In the genomic region with DNA sequence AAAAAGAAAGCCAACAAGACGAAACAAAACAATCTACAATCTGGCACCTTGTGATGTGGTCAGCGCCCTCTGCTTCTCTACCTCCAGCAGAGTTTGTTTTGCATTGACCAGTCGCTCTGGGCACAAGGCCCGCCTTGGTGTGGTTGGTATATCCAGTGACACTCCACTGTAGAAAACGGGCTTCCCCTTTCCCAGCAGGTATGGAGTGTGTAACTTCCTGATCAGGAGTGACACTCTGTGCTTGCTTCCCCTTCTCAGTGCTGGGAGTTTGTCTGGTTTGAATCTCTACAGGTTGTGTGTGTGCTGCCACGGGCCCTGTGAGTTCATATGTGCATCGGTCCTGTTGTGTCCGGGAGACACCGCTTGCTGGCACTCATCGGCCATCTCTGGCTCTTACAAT, we compare ENCODE assay signal across 11 mouse cellular contexts. TPM values are rescaled to one million over a fixed set of nuclear protein-coding genes. Genes with fewer than 3 reads are reported as not detected.
"Had no signal": no experiment of that assay in that cellular context is flagged by ENCODE, and none has a peak within 500 bp of the region (broad histone marks: within the 10 kb centered on the region; RNA-seq: fewer than 3 reads in every experiment).

No protein-coding gene starts in this region.

- ATAC-seq: midbrain, embryonic 16.5 days had no signal

- DNase-seq: lung, adult 18-20 months; lung, embryonic 14.5 days; lung, postnatal 10 days; lung, postnatal 4 days; midbrain, embryonic 14.5 days; right cerebral cortex, postnatal 14 days; thymus, adult 18-20 months; thymus, postnatal 14 days; thymus, postnatal 36 days had no signal

RNA-seq across cellular contexts. Expression of a gene that starts 11.4 kb away (rescaled TPM):
- total RNA-seq: megakaryocyte-erythroid progenitor cell, adult 5-6 weeks had no signal
